Mouse (Mus musculus) layer of hippocampus, adult 9-11 months (tissue): ENCODE results near the gene Gch1.
"Not testable (repeated sequence)": the region's sequence is repeated elsewhere in the genome, so short reads cannot be mapped to it uniquely, and the experiment has no call there.

Experiments used
- DNase-seq: peaks from one replicate; pipeline ENCODE4 v3.0.0; 2022

Gene Gch1

GRCm38 (mm10) chr14:47161921-47162427 is 27.2 kb downstream of the Gch1 start:
- DNase-seq: no peak

- no peak for DNase-seq
Measured at GRCm38 (mm10) chr14:47160051-47160640, 29.1 kb downstream of the Gch1 start.

GRCm38 (mm10) chr14:47154303-47154702 is 34.9 kb downstream of the Gch1 start:
- no peak for DNase-seq

- DNase-seq: no peak
Measured at GRCm38 (mm10) chr14:47151306-47151705, 37.9 kb downstream of the Gch1 start.

GRCm38 (mm10) chr14:47144326-47144725 is 44.9 kb downstream of the Gch1 start:
- DNase-seq: no peak

- no peak for DNase-seq
Measured at GRCm38 (mm10) chr14:47138853-47139252, 50.4 kb downstream of the Gch1 start.

- DNase-seq: no peak
Measured at GRCm38 (mm10) chr14:47136637-47137036, 52.6 kb downstream of the Gch1 start.

- no peak for DNase-seq
Measured at GRCm38 (mm10) chr14:47133948-47134347, 55.3 kb downstream of the Gch1 start.

- no peak for DNase-seq
Measured at GRCm38 (mm10) chr14:47127987-47128386, 61.2 kb downstream of the Gch1 start.

- no peak for DNase-seq
Measured at GRCm38 (mm10) chr14:47117522-47117921, 71.7 kb downstream of the Gch1 start.

GRCm38 (mm10) chr14:47116062-47116762 is 73.0 kb downstream of the Gch1 start:
- DNase-seq: no peak

- DNase-seq: no peak
Measured at GRCm38 (mm10) chr14:47115154-47115553, 74.1 kb downstream of the Gch1 start.

GRCm38 (mm10) chr14:47111341-47111740 is 77.9 kb downstream of the Gch1 start:
- DNase-seq: no peak

GRCm38 (mm10) chr14:47110391-47110790 is 78.8 kb downstream of the Gch1 start:
- not testable (repeated sequence) for DNase-seq

- no peak for DNase-seq
Measured at GRCm38 (mm10) chr14:47107461-47107860, 81.8 kb downstream of the Gch1 start.

- DNase-seq: no peak
Measured at GRCm38 (mm10) chr14:47105755-47106154, 83.5 kb downstream of the Gch1 start.

GRCm38 (mm10) chr14:47105174-47105557 is 84.0 kb downstream of the Gch1 start:
- no peak for DNase-seq

- DNase-seq: no peak
Measured at GRCm38 (mm10) chr14:47104246-47105173, 84.7 kb downstream of the Gch1 start.
